Mouse (Mus musculus): ENCODE data around the gene Bricd5. TPM values are rescaled to one million over a fixed set of nuclear protein-coding genes. Genes with fewer than 3 reads are reported as not detected.
A peak's percentile ranks its signal among the peaks of the same experiment; 100 is the strongest.
"Not testable (repeated sequence)": the region's sequence is repeated elsewhere in the genome, so short reads cannot be mapped to it uniquely, and the experiment has no call there.

Gene Bricd5
- polyA plus RNA-seq, 1 experiment, result not detected

DNA sequence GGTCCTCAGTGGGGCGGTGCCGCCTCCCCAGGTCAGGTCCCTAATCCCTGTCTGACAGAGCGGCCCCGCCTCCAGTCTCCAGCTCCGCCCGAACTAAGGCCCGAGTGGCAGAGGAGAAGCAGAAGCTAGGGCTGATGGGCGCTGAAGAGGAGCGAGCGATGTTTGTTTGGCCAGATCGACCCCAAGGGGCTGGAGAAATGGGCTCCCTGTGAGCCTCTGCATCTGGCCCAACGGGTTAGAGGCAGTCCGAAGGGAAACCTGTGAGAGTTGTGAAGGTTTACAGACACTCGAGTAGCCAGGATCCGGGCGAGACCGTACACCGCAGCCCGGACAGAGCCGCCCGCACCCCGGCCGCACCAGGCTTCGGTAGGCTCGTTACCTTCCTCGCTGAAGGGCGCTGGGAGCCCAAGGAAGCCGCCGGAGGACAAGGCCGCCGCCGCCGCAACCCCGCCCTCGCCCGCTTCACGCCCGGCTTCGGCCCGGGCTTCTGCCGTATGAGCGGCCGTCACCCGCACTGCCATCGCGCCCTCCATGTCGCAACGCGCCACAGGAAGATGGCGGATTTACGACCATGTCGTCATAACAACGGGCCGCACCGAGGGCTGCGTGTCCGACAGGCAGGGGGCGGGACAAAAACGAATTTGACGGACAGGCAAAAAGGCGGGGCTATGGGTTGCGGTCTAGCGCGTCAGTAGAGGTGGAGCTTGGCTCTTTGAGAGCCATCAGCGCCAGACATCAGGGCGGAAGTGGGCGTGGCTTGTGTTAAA is 18.7 kb upstream of the Bricd5 start:
- no peak; the same call in 1 of the 2 replicates for TF ChIP-seq GATA1 (IDR thresholded peaks at IDR 0.05; ENCODE audit: low read length)
- TF ChIP-seq TAL1 (IDR thresholded peaks at IDR 0.05; ENCODE audit: low read length), result peak; percentile 61
- peaks cover 65% of the 10 kb centered on the region for H3K36me3 ChIP-seq (ENCODE audit: control insufficient read depth)

DNA sequence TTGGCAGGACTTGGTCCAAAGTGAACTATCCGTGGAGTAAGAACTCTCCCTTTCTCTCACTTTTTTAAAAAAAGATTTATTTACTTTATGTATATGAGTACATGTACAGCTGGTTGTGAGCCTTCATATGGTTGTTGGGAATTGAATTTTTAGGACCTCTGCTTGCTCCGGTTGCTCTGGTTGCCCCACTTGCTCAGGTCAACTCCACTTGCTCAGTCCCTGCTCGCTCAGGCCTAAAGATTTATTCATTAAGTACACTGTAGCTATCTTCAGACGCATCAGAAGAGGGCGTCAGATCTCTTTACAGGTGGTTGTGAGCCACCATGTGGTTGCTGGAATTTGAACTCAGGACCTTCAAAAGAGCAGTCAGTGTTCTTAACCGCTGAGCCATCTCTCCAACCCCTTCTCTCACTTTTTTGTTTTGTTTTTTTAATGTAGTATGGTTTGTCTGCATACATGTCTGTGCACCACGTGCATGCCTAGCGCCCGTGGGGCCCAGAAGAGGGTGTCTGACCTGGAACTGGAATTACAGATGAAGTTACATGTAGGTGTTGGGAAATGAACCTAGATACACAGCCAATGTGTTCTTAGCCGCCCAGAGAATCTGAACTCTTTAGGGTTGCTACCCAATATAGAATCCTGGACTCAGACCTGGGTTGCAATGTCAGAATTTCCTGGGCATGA is 18.0 kb upstream of the Bricd5 start:
- Histone ChIP-seq H3K36me3 (ENCODE audit: control insufficient read depth) (peaks cover 58% of the 10 kb centered on the region), H3K4me1 (ENCODE audit: control insufficient read depth) (peaks cover 52% of the 10 kb centered on the region), H3K4me3 (replicated peaks) (peak overlapping the region; percentile 78)
- not testable (repeated sequence) for H3K9me3 ChIP-seq (ENCODE audit: control insufficient read depth, low read length); H3K27me3 ChIP-seq (ENCODE audit: control insufficient read depth)

More for the DNA sequence above, 18.7 kb upstream of the Bricd5 start:
- Histone ChIP-seq H3K4me1 (ENCODE audit: control insufficient read depth) (peaks cover 54% of the 10 kb centered on the region), H3K9me3 (ENCODE audit: control insufficient read depth, low read length) (no peaks in the 10 kb centered on the region), H3K4me3 (replicated peaks) (peak overlapping the region; percentile 78), H3K27me3 (ENCODE audit: control insufficient read depth) (no peaks in the 10 kb centered on the region)

DNA sequence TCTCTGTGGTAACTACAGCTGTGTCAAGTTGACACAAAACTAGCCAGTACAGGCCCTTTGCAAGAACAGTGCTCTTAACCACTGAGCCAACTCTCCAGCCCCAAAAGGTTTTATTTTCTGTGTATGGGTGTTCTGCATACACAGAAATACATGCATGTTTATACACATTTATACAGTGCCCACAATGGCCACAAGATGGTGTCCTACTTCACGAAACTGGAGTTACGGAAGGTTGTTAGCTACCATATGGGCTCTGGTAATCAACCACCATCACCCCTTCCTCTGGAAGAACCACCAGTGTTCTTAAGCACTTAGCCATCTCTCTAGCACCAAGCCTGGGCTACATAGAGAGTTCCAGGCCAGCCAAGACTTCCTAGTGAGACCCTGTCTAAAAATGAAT is 12.1 kb upstream of the Bricd5 start:
- Histone ChIP-seq H3K4me1 (ENCODE audit: control insufficient read depth) (peaks cover 28% of the 10 kb centered on the region), H3K4me3 (replicated peaks) (no peak overlapping the region), H3K27me3 (ENCODE audit: control insufficient read depth) (no peaks in the 10 kb centered on the region), H3K36me3 (ENCODE audit: control insufficient read depth) (peaks cover 48% of the 10 kb centered on the region), H3K9me3 (ENCODE audit: control insufficient read depth, low read length) (no peaks in the 10 kb centered on the region)
- TF ChIP-seq TAL1 (IDR thresholded peaks at IDR 0.05; ENCODE audit: low read length) (no peak), GATA1 (IDR thresholded peaks at IDR 0.05; ENCODE audit: low read length) (no peak)

DNA sequence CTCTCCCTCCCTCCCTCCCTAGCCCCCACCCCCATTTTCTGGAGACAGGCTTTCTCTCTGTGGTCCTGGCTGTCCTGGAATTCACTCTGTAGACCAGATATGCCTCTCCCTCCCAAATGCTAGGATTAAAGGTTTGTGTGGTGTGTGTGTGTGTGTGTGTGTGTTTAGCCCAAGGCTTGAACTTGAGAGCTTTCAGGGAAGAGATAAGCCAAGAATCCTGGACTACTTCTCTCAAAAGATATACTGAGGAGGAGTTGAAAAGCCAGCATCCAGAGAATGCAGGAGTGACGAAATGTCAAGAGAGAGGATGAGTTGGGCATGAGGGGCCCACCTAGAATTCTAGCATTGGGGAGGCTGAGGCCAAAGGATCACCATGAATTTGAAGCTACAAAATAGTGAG is 10.8 kb upstream of the Bricd5 start:
- Histone ChIP-seq H3K36me3 (ENCODE audit: control insufficient read depth) (peaks cover 41% of the 10 kb centered on the region), H3K4me3 (replicated peaks) (no peak overlapping the region), H3K27me3 (ENCODE audit: control insufficient read depth) (no peaks in the 10 kb centered on the region), H3K9me3 (ENCODE audit: control insufficient read depth, low read length) (no peaks in the 10 kb centered on the region), H3K4me1 (ENCODE audit: control insufficient read depth) (peaks cover 23% of the 10 kb centered on the region)
- TF ChIP-seq TAL1 (IDR thresholded peaks at IDR 0.05; ENCODE audit: low read length) (no peak), GATA1 (IDR thresholded peaks at IDR 0.05; ENCODE audit: low read length) (no peak)

DNA sequence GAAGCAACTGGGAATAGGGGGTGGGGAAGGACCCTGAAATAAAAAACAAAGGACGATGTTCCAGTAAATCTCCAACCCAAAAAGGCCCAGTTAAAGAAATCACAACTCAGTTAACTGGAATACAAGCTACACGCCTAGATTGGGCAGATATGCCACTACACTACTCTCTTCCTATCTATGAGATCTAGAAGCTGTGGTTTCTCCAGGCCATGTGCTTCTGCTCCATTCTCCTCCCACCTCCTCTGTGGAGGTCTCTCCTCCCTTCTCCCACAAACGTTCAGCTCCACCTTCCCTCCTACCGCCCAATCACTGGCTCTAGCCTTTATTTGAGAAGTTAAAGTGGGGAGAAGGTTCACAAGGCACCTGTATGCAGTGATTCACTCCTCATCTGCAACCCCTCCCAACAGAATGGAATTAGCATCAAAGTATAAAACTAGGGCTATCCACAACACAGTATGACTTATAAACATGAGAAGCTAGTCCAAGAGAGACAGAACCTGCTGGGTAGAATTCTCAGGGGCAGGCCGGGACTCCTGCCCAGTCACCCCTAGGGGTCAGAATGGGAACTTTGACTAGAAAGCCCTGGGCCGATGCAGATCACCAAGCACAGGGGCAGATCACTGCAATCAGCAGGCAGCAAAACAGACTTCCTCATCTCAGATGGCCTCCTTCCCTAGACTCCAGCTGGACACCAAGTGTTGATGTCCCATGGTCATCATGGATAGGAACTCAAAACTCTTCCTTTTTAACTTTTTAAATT is 10.1 kb upstream of the Bricd5 start:
- H3K27me3 ChIP-seq (ENCODE audit: control insufficient read depth), result no peaks in the 10 kb centered on the region
- TF ChIP-seq GATA1 (IDR thresholded peaks at IDR 0.05; ENCODE audit: low read length) (no peak), TAL1 (IDR thresholded peaks at IDR 0.05; ENCODE audit: low read length) (no peak)
- no peak overlapping the region for H3K4me3 ChIP-seq (replicated peaks)
- no peaks in the 10 kb centered on the region for H3K9me3 ChIP-seq (ENCODE audit: control insufficient read depth, low read length)
- peaks cover 27% of the 10 kb centered on the region for H3K4me1 ChIP-seq (ENCODE audit: control insufficient read depth)
- peaks cover 39% of the 10 kb centered on the region for H3K36me3 ChIP-seq (ENCODE audit: control insufficient read depth)

DNA sequence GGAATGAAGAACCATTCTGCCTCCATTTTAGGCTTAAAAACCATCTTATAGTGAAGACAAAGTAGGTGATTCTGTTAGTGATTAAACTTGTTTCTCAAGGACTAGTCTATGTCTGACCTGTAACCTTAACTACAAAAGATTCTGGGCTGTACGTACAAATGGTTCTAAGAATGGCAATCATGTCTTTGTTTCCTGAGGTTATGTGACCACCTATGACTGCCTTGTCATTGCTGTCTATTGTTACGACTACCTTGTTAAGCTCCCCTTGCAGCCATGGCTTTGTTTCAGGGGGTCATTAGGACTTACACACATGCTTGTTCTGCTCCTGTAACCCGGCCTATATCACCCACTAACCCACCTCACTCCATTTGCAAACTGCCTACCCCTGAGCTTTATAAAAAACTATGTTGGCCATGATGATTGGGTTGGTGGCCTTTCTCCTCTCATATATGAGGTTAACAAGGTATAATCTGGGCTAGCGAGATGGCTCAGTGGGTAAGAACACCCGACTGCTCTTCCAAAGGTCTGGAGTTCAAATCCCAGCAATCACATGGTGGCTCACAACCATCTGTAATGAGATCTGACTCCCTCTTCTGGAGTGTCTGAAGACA is 4.9 kb upstream of the Bricd5 start:
- no peaks in the 10 kb centered on the region for H3K9me3 ChIP-seq (ENCODE audit: control insufficient read depth, low read length)
- no peaks in the 10 kb centered on the region for H3K27me3 ChIP-seq (ENCODE audit: control insufficient read depth)
- no peak overlapping the region for H3K4me3 ChIP-seq (replicated peaks)
- TF ChIP-seq GATA1 (IDR thresholded peaks at IDR 0.05; ENCODE audit: low read length) (no peak), TAL1 (IDR thresholded peaks at IDR 0.05; ENCODE audit: low read length) (no peak)
- H3K36me3 ChIP-seq (ENCODE audit: control insufficient read depth), result peaks cover 53% of the 10 kb centered on the region
- H3K4me1 ChIP-seq (ENCODE audit: control insufficient read depth), result peaks cover 44% of the 10 kb centered on the region

DNA sequence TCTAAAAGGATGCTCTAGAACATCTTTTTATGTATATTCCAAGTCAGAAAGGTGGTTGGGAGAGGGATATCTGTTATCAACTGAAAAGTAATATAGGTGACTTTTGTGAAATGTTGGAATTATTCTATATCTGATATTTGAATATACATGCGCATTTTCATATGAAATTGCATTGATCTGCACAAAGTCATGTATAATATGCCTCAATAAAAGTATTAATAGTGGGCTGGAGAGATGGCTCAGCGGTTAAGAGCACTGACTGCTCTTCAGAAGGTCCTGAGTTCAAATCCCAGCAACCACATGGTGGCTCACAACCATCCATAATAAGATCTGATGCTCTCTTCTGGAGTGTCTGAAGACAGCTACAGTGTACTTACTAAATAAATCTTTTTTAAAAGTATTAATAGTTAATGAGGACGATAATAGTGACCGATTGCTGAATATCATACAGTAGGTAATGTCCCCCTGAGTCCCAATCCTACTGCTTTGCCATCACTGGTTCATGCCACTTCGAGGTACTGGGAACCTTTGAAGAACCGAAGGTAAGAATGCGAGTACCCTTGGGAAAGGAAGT is 4.3 kb upstream of the Bricd5 start:
- TF ChIP-seq GATA1 (IDR thresholded peaks at IDR 0.05; ENCODE audit: low read length) (no peak), TAL1 (IDR thresholded peaks at IDR 0.05; ENCODE audit: low read length) (no peak)
- Histone ChIP-seq H3K36me3 (ENCODE audit: control insufficient read depth) (peaks cover 59% of the 10 kb centered on the region), H3K4me3 (replicated peaks) (peak overlapping the region; percentile 70), H3K4me1 (ENCODE audit: control insufficient read depth) (peaks cover 49% of the 10 kb centered on the region), H3K9me3 (ENCODE audit: control insufficient read depth, low read length) (no peaks in the 10 kb centered on the region), H3K27me3 (ENCODE audit: control insufficient read depth) (no peaks in the 10 kb centered on the region)

DNA sequence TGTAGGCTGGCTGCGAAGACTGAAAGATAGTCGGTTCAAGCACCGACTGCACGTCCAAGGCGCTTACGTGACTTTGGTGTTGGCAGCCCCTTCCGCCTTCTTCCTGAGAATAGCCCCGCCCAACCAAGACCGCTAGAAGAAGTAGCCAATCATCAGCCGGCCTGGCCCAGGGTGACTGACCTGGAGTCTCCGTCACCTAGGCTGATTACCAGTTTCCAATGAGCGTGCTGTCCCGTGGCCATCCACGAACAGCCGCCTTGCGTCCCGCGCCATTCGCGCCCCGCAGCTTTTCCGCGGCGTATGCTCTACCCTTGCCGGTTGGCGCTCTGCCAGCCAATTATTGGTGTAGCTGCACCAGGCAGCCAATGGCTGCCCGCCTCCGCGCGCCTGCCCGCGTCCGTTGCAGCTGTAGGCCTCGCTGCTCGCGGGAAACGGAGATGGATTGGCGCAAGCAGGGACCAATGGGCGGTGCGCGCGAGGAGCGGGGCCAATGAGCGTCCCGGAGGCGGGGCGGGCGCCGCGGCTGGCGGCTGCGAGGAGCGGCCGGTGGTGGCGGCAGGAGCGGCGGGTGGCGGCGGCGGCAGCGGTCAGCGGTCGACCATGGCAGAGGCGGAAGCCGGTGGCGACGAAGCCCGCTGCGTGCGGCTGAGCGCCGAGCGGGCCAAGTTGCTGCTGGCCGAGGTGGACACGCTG is 3.6 kb upstream of the Bricd5 start, which contains the start of the genes E4f1 and Pgp:
Gene E4f1, minus strand, starts transcription at position 404 of the 693 bp plus-strand sequence.
Gene Pgp, plus strand, starts transcription at position 483 of the 693 bp plus-strand sequence.
- Histone ChIP-seq H3K4me3 (replicated peaks) (peak within 1 kb of the TSS; percentile 70), H3K9me3 (ENCODE audit: control insufficient read depth, low read length) (no peaks in the 10 kb centered on the region), H3K36me3 (ENCODE audit: control insufficient read depth) (peaks cover 61% of the 10 kb centered on the region), H3K27me3 (ENCODE audit: control insufficient read depth) (no peaks in the 10 kb centered on the region), H3K4me1 (ENCODE audit: control insufficient read depth) (peaks cover 51% of the 10 kb centered on the region)
- no peak for TF ChIP-seq TAL1 (IDR thresholded peaks at IDR 0.05; ENCODE audit: low read length)
- TF ChIP-seq GATA1 (IDR thresholded peaks at IDR 0.05; ENCODE audit: low read length), result no peak

Measured in erythroblast, embryonic 14.5 days (primary cell).